Mouse (Mus musculus) CD4-positive, CD25-positive, alpha-beta regulatory T cell (primary cell): ENCODE results near the gene Cyld. TPM values are rescaled to one million over a fixed set of nuclear protein-coding genes. Genes with fewer than 3 reads are reported as not detected.

ENCODE experiments used
- polyA plus RNA-seq: library from polyadenylated mRNA; unstranded; fragments of 100-300 nt; shearing (Covaris generic); gene quantifications from one replicate; pipeline ENCODE4 v1.2.1, GENCODE M21; 2017

Cyld gene
- polyA plus RNA-seq, result 136 TPM

GRCm38 (mm10) chr8:88696721-88697641 is at the start of gene Cyld:
Gene Cyld, plus strand, starts transcription at chr8:88697028.

Other genes starting within 250 kb of the Cyld start
- not detected for gene Nkd1, start 175.7 kb upstream of the Cyld start, polyA plus RNA-seq
- gene Snx20, start 60.9 kb upstream of the Cyld start, polyA plus RNA-seq, result 135 TPM
- gene Nod2, start 49.7 kb upstream of the Cyld start, polyA plus RNA-seq, result 0.28 TPM